Comparison of ENCODE assay signal across 9 mouse cellular contexts in genomic region chr7:24974893-24975595, GRCm38 (mm10). TPM values are rescaled to one million over a fixed set of nuclear protein-coding genes. Genes with fewer than 3 reads are reported as not detected.
DNase-seq lines count a peak whose midpoint lies in the region; ATAC-seq and TF ChIP-seq lines count a peak whose summit lies in the region.
"Had no signal": no experiment of that assay in that cellular context is flagged by ENCODE, and none has a peak within 500 bp of the region (broad histone marks: within the 10 kb centered on the region; RNA-seq: fewer than 3 reads in every experiment).

No protein-coding gene starts in this region.

- intact Hi-C loops in heart, postnatal 25 days (cut with DNase I), result loop anchor here (5.0 kb wide), 2 partner anchors 102 to 158 kb away; no protein-coding TSS in a partner anchor

- TF ChIP-seq CTCF in heart, postnatal 0 days (IDR thresholded peaks at IDR 0.05; ENCODE audit: low read depth), result peak; percentile 66

- peaks cover 5% of the 10 kb centered on the region for H3K36me3 ChIP-seq in heart, postnatal 0 days (replicated peaks; ENCODE audit: control insufficient read depth, insufficient read depth, low read length)
- H3K36me3 ChIP-seq in liver, embryonic 11.5 days (ENCODE audit: control insufficient read depth, insufficient read depth, low read length), result no peaks in the 10 kb centered on the region

- H3K4me2 ChIP-seq in heart, postnatal 0 days (ENCODE audit: low read depth, low read length), result no peak overlapping the region
- peak overlapping the region; percentile 15; the same call in 1 of the 2 replicates for H3K4me2 ChIP-seq in liver, embryonic 11.5 days
- H3K4me2 ChIP-seq: limb, embryonic 13.5 days had no signal

- H3K9me3 ChIP-seq in heart, postnatal 0 days (replicated peaks; ENCODE audit: control insufficient read depth, low read length), result no peaks in the 10 kb centered on the region
- no peaks in the 10 kb centered on the region for H3K9me3 ChIP-seq in liver, embryonic 11.5 days (ENCODE audit: control insufficient read depth, low read length)
- H3K9me3 ChIP-seq: limb, embryonic 13.5 days had no signal

- peak; percentile 66 for DNase-seq in heart, postnatal 0 days (ENCODE audit: low spot score)
- DNase-seq in heart, postnatal 25 days (ENCODE audit: low spot score), result no peak
- DNase-seq in B cell, adult 2 months, result peak; percentile 66 to 67
- DNase-seq in T-cell, adult 2 months (ENCODE audit: low spot score), result peak; percentile 57
- DNase-seq in embryo, embryonic 9.5 days (ENCODE audit: extremely low spot score), result peak; percentile 51
- DNase-seq in liver, embryonic 11.5 days (ENCODE audit: low spot score), result peak; percentile 38
- DNase-seq in retina, embryonic 14.5 days (ENCODE audit: low spot score), result peak; percentile 83
- DNase-seq in gastrocnemius, postnatal 25 days, result no peak

- no peaks in the 10 kb centered on the region for H3K27me3 ChIP-seq in heart, postnatal 0 days (ENCODE audit: control insufficient read depth, insufficient read depth, low read length)
- no peaks in the 10 kb centered on the region for H3K27me3 ChIP-seq in liver, embryonic 11.5 days (replicated peaks; ENCODE audit: control insufficient read depth, insufficient read depth, low read length)

- H3K27ac ChIP-seq in heart, postnatal 0 days (ENCODE audit: low read depth), result no peak overlapping the region
- H3K27ac ChIP-seq in liver, embryonic 11.5 days (ENCODE audit: low read depth, low read length), result no peak overlapping the region
- H3K27ac ChIP-seq: limb, embryonic 13.5 days had no signal

- no peak overlapping the region for H3K4me3 ChIP-seq in heart, postnatal 0 days (ENCODE audit: low read depth, low read length)
- no peak overlapping the region for H3K4me3 ChIP-seq in liver, embryonic 11.5 days (ENCODE audit: low read depth, low read length)
- H3K4me3 ChIP-seq: limb, embryonic 13.5 days had no signal

- H3K4me1 ChIP-seq in heart, postnatal 0 days (ENCODE audit: control insufficient read depth, insufficient read depth), result no peaks in the 10 kb centered on the region
- no peaks in the 10 kb centered on the region; the same call in 1 of the 2 replicates for H3K4me1 ChIP-seq in liver, embryonic 11.5 days (replicated peaks; ENCODE audit: control insufficient read depth, insufficient read depth, low read length)

- H3K9ac ChIP-seq in heart, postnatal 0 days (replicated peaks; ENCODE audit: low read depth, low read length), result no peak overlapping the region
- H3K9ac ChIP-seq in liver, embryonic 11.5 days (ENCODE audit: low read depth, low read length), result no peak overlapping the region
- H3K9ac ChIP-seq: limb, embryonic 13.5 days had no signal

- no peak for ATAC-seq in heart, postnatal 0 days (ENCODE audit: insufficient read depth, low read depth)
- ATAC-seq in liver, embryonic 11.5 days (replicated peaks; ENCODE audit: low FRiP score), result no peak

- TF ChIP-seq EP300 in heart, postnatal 0 days (IDR thresholded peaks at IDR 0.05; ENCODE audit: low read depth), result no peak

- 28% methylated on average over 9 of the region's 9 CpGs for WGBS in heart, postnatal 0 days
- 21% methylated on average over 9 of the region's 9 CpGs for WGBS in liver, embryonic 11.5 days

RNA-seq across cellular contexts. Expression of gene Rabac1, which starts 2.5 kb away (rescaled TPM):
- total RNA-seq in heart, postnatal 0 days (2014; rRNA removed; ENCODE audit: low replicate concordance), result 609 and 633 TPM in 2 replicates
- polyA plus RNA-seq in heart, postnatal 0 days (2015; fragmentation: Nextera tagmentation; extraction: Ambion mirVana), result 357 and 362 TPM in 2 replicates
- 100 to 1,000 TPM; 285 to 315 TPM for total RNA-seq in heart, postnatal 25 days (2021)
- 91.3 and 101 TPM in 2 replicates for polyA plus RNA-seq in liver, embryonic 11.5 days (2014; fragmentation: Nextera tagmentation; extraction: Ambion mirVana)
- 100 to 1,000 TPM; 191 to 193 TPM for total RNA-seq in gastrocnemius, postnatal 25 days (2021)

RNA-seq across cellular contexts. Expression of gene Atp1a3, which starts 30.7 kb away (rescaled TPM):
- 0.04 TPM in 1 of 2 replicates, not detected in the other for total RNA-seq in heart, postnatal 0 days (2014; rRNA removed; ENCODE audit: low replicate concordance)
- polyA plus RNA-seq in heart, postnatal 0 days (2015; fragmentation: Nextera tagmentation; extraction: Ambion mirVana), result 0.12 and 0.30 TPM in 2 replicates
- under 1 TPM; 0.47 to 0.67 TPM for total RNA-seq in heart, postnatal 25 days (2021)
- polyA plus RNA-seq in liver, embryonic 11.5 days (2014; fragmentation: Nextera tagmentation; extraction: Ambion mirVana), result 1.4 and 1.5 TPM in 2 replicates
- under 1 TPM in 1 of 2 experiments, not detected in 1; 0.46 TPM for total RNA-seq in gastrocnemius, postnatal 25 days (2021)

RNA-seq across cellular contexts. Expression of gene Gm4881, which starts 30.8 kb away (rescaled TPM):
- not detected in 2 replicates for total RNA-seq in heart, postnatal 0 days (2014; rRNA removed; ENCODE audit: low replicate concordance)
- not detected in 2 replicates for polyA plus RNA-seq in heart, postnatal 0 days (2015; fragmentation: Nextera tagmentation; extraction: Ambion mirVana)
- not detected for total RNA-seq in heart, postnatal 25 days (2021)
- polyA plus RNA-seq in liver, embryonic 11.5 days (2014; fragmentation: Nextera tagmentation; extraction: Ambion mirVana), result not detected in 2 replicates
- total RNA-seq in gastrocnemius, postnatal 25 days (2021), result not detected
- polyA plus RNA-seq: limb, embryonic 13.5 days had no signal

Comparison
In these comparisons a context has a peak if more than half of its experiments do, and no peak if none do; other contexts are left out.
1. DNase-seq: peak in heart, postnatal 0 days (single experiment), B cell, adult 2 months (2 of 2), T-cell, adult 2 months (single experiment), embryo, embryonic 9.5 days (single experiment), liver, embryonic 11.5 days (single experiment) and retina, embryonic 14.5 days (single experiment); none in heart, postnatal 25 days (single experiment) and gastrocnemius, postnatal 25 days (single experiment).